In the genomic region with DNA sequence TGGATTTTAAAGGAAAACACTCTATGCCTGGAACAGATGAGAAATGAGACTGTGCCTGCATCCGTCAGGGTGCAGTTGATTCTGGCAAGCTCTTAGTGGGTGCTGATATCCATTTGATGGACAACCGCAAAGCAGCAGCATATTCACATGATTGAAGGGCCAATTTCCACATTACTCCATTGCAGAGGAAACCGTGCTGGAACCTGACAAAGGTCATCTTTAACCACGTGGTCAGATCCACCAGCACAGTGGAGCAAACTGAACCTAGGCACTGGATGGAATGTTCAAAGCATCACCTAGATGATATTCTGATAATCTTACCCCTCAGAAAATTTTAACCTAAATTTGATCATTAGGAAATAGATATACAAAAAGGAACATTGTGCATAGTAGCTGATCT, we compare ENCODE assay signal across 26 mouse cellular contexts. TPM values are rescaled to one million over a fixed set of nuclear protein-coding genes. Genes with fewer than 3 reads are reported as not detected.
DNase-seq lines count a peak whose midpoint lies in the region; ATAC-seq and TF ChIP-seq lines count a peak whose summit lies in the region.
"Had no signal": no experiment of that assay in that cellular context is flagged by ENCODE, and none has a peak within 500 bp of the region (broad histone marks: within the 10 kb centered on the region; RNA-seq: fewer than 3 reads in every experiment).

No protein-coding gene starts in this region.

- no peaks in the 10 kb centered on the region for H3K27me3 ChIP-seq in kidney, adult 2 months (replicated peaks; ENCODE audit: control insufficient read depth, insufficient read depth, low read length)
- no peaks in the 10 kb centered on the region for H3K27me3 ChIP-seq in kidney, embryonic 14.5 days (ENCODE audit: control insufficient read depth, insufficient read depth, low read length)
- no peaks in the 10 kb centered on the region for H3K27me3 ChIP-seq in liver, adult 2 months (ENCODE audit: control insufficient read depth, insufficient read depth, low read length)
- H3K27me3 ChIP-seq in liver, postnatal 0 days (ENCODE audit: insufficient read depth, low read length) = no peaks in the 10 kb centered on the region
- H3K27me3 ChIP-seq: CH12.LX; embryonic facial prominence, embryonic 12.5 days; forebrain, embryonic 13.5 days; Patski had no signal

- H3K4me1 ChIP-seq in kidney, adult 2 months (ENCODE audit: control insufficient read depth, insufficient read depth, low read length) = peaks cover 18% of the 10 kb centered on the region; the same call in 1 of the 2 replicates
- no peaks in the 10 kb centered on the region for H3K4me1 ChIP-seq in kidney, embryonic 14.5 days (ENCODE audit: control insufficient read depth, insufficient read depth, low read length)
- H3K4me1 ChIP-seq in liver, adult 2 months (ENCODE audit: control insufficient read depth, insufficient read depth, low read length) = peaks cover 11% of the 10 kb centered on the region
- no peaks in the 10 kb centered on the region for H3K4me1 ChIP-seq in liver, postnatal 0 days (ENCODE audit: insufficient read depth)
- H3K4me1 ChIP-seq: embryonic facial prominence, embryonic 12.5 days; forebrain, embryonic 13.5 days had no signal

- WGBS in kidney, adult 2 months = 54% methylated on average over 4 of the region's 4 CpGs
- WGBS in kidney, embryonic 14.5 days = 90% methylated on average over 4 of the region's 4 CpGs
- WGBS in liver, adult 2 months = 30% methylated on average over 4 of the region's 4 CpGs
- 73% methylated on average over 4 of the region's 4 CpGs for WGBS in liver, postnatal 0 days (ENCODE audit: insufficient replicate concordance)

- H3K4me3 ChIP-seq in kidney, adult 2 months (ENCODE audit: insufficient read depth, low read depth, low read length) = no peak overlapping the region
- no peak overlapping the region for H3K4me3 ChIP-seq in kidney, embryonic 14.5 days (ENCODE audit: low read length)
- H3K4me3 ChIP-seq in liver, adult 2 months (ENCODE audit: insufficient read depth, low read depth, low read length) = no peak overlapping the region
- no peak overlapping the region for H3K4me3 ChIP-seq in liver, postnatal 0 days (ENCODE audit: low read depth, low read length)
- H3K4me3 ChIP-seq: embryonic facial prominence, embryonic 10.5 days; embryonic facial prominence, embryonic 12.5 days; forebrain, embryonic 13.5 days had no signal

- peaks cover 19% of the 10 kb centered on the region for H3K79me2 ChIP-seq in liver, adult 2 months (ENCODE audit: control insufficient read depth, insufficient read depth, low read length)

- no peak overlapping the region for H3K9ac ChIP-seq in kidney, embryonic 14.5 days (ENCODE audit: low read depth, low read length)
- H3K9ac ChIP-seq in liver, adult 2 months (ENCODE audit: low read depth, low read length) = no peak overlapping the region
- no peak overlapping the region for H3K9ac ChIP-seq in liver, postnatal 0 days (replicated peaks)
- H3K9ac ChIP-seq: embryonic facial prominence, embryonic 12.5 days; forebrain, embryonic 13.5 days had no signal

- TF ChIP-seq CTCF in kidney, adult 2 months (conservative IDR thresholded peaks at IDR 0.05; ENCODE audit: insufficient read depth, insufficient read length, low read depth, low read length) = no peak
- no peak for TF ChIP-seq CTCF in liver, adult 2 months (IDR thresholded peaks at IDR 0.05; ENCODE audit: low read depth, low read length)
- no peak for TF ChIP-seq CTCF in liver, postnatal 0 days (IDR thresholded peaks at IDR 0.05; ENCODE audit: low read depth)

- no peak for ATAC-seq in kidney, embryonic 14.5 days (ENCODE audit: low FRiP score, low TSS enrichment)
- no peak for ATAC-seq in liver, postnatal 0 days
- ATAC-seq: activated CD4-positive, CD25-positive, alpha-beta regulatory T cell, adult 4 months; CD4-positive, CD25-positive, alpha-beta regulatory T cell, adult 4 months; forebrain, embryonic 13.5 days; Patski had no signal

- no peak overlapping the region for H3K4me2 ChIP-seq in kidney, embryonic 14.5 days (replicated peaks; ENCODE audit: low read depth, low read length)
- H3K4me2 ChIP-seq in liver, postnatal 0 days (ENCODE audit: low read depth, low read length) = no peak overlapping the region
- H3K4me2 ChIP-seq: embryonic facial prominence, embryonic 12.5 days; forebrain, embryonic 13.5 days had no signal

- no peak for TF ChIP-seq EP300 in liver, postnatal 0 days (IDR thresholded peaks at IDR 0.05; ENCODE audit: low read depth)

- peak; percentile 21 for DNase-seq in heart, adult 11 months
- DNase-seq in heart, postnatal 4 days = no peak
- peak; percentile 70 for DNase-seq in kidney, adult 2 months
- DNase-seq in kidney, postnatal 25 days = peak; percentile 21 to 51
- DNase-seq in kidney, postnatal 10 days = no peak
- peak; percentile 87 for DNase-seq in liver, adult 2 months (ENCODE audit: extremely low read depth, low read depth, low spot score)
- DNase-seq in liver, postnatal 0 days = no peak
- DNase-seq: adrenal gland, adult 8-10 months; adrenal gland, postnatal 14 days; adrenal gland, postnatal 36 days; B cell, adult 2 months; cerebellum, adult 11-12 months; cerebellum, adult 2 months; cerebellum, adult 9-10 months; cerebellum, postnatal 10 days; cerebellum, postnatal 25 days had no signal

- peaks cover 1% of the 10 kb centered on the region; the same call in 1 of the 2 replicates for H3K36me3 ChIP-seq in kidney, adult 2 months (ENCODE audit: control insufficient read depth, insufficient read depth, low read length)
- H3K36me3 ChIP-seq in kidney, embryonic 14.5 days (ENCODE audit: control insufficient read depth, insufficient read depth, low read length) = peaks cover 25% of the 10 kb centered on the region; the same call in 1 of the 2 replicates
- peaks cover 14% of the 10 kb centered on the region; the same call in 1 of the 2 replicates for H3K36me3 ChIP-seq in liver, adult 2 months (ENCODE audit: control insufficient read depth, insufficient read depth, low read length)
- peaks cover 29% of the 10 kb centered on the region for H3K36me3 ChIP-seq in liver, postnatal 0 days (replicated peaks; ENCODE audit: insufficient read depth, low read length)

- no peak overlapping the region for H3K27ac ChIP-seq in kidney, adult 2 months (ENCODE audit: insufficient read depth, low read depth, low read length)
- H3K27ac ChIP-seq in kidney, embryonic 14.5 days (ENCODE audit: low read depth, low read length) = no peak overlapping the region
- H3K27ac ChIP-seq in liver, adult 2 months (replicated peaks; ENCODE audit: insufficient read depth, low read depth, low read length) = no peak overlapping the region
- H3K27ac ChIP-seq in liver, postnatal 0 days (ENCODE audit: low read depth) = no peak overlapping the region
- H3K27ac ChIP-seq: embryonic facial prominence, embryonic 10.5 days; embryonic facial prominence, embryonic 12.5 days; forebrain, embryonic 13.5 days had no signal

- TF ChIP-seq POLR2A in kidney, adult 2 months (IDR thresholded peaks at IDR 0.05; ENCODE audit: low read depth, low read length) = no peak
- TF ChIP-seq POLR2A in liver, adult 2 months (IDR thresholded peaks at IDR 0.05; ENCODE audit: extremely low read depth, insufficient read depth, low read length) = no peak

- no peaks in the 10 kb centered on the region for H3K9me3 ChIP-seq in kidney, embryonic 14.5 days (ENCODE audit: control insufficient read depth, low read length)
- H3K9me3 ChIP-seq in liver, postnatal 0 days (ENCODE audit: low read length) = no peaks in the 10 kb centered on the region
- H3K9me3 ChIP-seq: embryonic facial prominence, embryonic 12.5 days; forebrain, embryonic 13.5 days had no signal

RNA-seq across cellular contexts. Expression of gene Dusp13, which starts 25.2 kb away (rescaled TPM):
- total RNA-seq in heart, postnatal 4 days (2021) = not detected
- polyA plus RNA-seq in kidney, adult 2 months (2012; rRNA removed) = 1.1 and 1.8 TPM in 2 replicates
- polyA plus RNA-seq in kidney, embryonic 14.5 days (2014; fragmentation: Nextera tagmentation; extraction: Ambion mirVana) = not detected in 2 replicates
- 0.20 TPM in 1 of 2 replicates, not detected in the other for total RNA-seq in liver, adult 2 months (2014; rRNA removed)
- 0.21 TPM in 1 of 2 replicates, not detected in the other for polyA plus RNA-seq in liver, adult 2 months (2012; rRNA removed)
- 0.24 TPM in 1 of 2 replicates, not detected in the other for polyA plus RNA-seq in liver, postnatal 0 days (2015; fragmentation: Nextera tagmentation; extraction: Ambion mirVana)
- total RNA-seq: adrenal gland, postnatal 14 days; CH12.LX had no signal
- polyA plus RNA-seq: activated CD4-positive, CD25-positive, alpha-beta regulatory T cell, adult 4 months; CD4-positive, CD25-positive, alpha-beta regulatory T cell, adult 4 months; embryonic facial prominence, embryonic 10.5 days; embryonic facial prominence, embryonic 12.5 days; forebrain, embryonic 11.5 days; forebrain, embryonic 13.5 days; G1E had no signal

RNA-seq across cellular contexts. Expression of gene Samd8, which starts 25.9 kb away (rescaled TPM):
- 10 to 100 TPM; 26.1 to 27.4 TPM for total RNA-seq in heart, postnatal 4 days (2021)
- polyA plus RNA-seq in kidney, adult 2 months (2012; rRNA removed) = 21.1 and 23.9 TPM in 2 replicates
- polyA plus RNA-seq in kidney, embryonic 14.5 days (2014; fragmentation: Nextera tagmentation; extraction: Ambion mirVana) = 9.8 and 13.2 TPM in 2 replicates
- total RNA-seq in liver, adult 2 months (2014; rRNA removed) = 27.1 and 40.9 TPM in 2 replicates
- 12.7 and 14.5 TPM in 2 replicates for polyA plus RNA-seq in liver, adult 2 months (2012; rRNA removed)
- 3.8 and 4.1 TPM in 2 replicates for polyA plus RNA-seq in liver, postnatal 0 days (2015; fragmentation: Nextera tagmentation; extraction: Ambion mirVana)

RNA-seq across cellular contexts. Expression of gene Vdac2, which starts 48.8 kb away (rescaled TPM):
- total RNA-seq in heart, postnatal 4 days (2021) = 100 to 1,000 TPM; 606 to 622 TPM
- polyA plus RNA-seq in kidney, adult 2 months (2012; rRNA removed) = 140 and 166 TPM in 2 replicates
- polyA plus RNA-seq in kidney, embryonic 14.5 days (2014; fragmentation: Nextera tagmentation; extraction: Ambion mirVana) = 319 and 349 TPM in 2 replicates
- 87.0 and 89.3 TPM in 2 replicates for total RNA-seq in liver, adult 2 months (2014; rRNA removed)
- polyA plus RNA-seq in liver, adult 2 months (2012; rRNA removed) = 66.0 and 108 TPM in 2 replicates
- polyA plus RNA-seq in liver, postnatal 0 days (2015; fragmentation: Nextera tagmentation; extraction: Ambion mirVana) = 128 and 129 TPM in 2 replicates

Comparison
In these comparisons a context has a peak if more than half of its experiments do, and no peak if none do; other contexts are left out.
1. DNase-seq: peak in heart, adult 11 months (single experiment), kidney, adult 2 months (single experiment), kidney, postnatal 25 days (2 of 2) and liver, adult 2 months (single experiment); none in heart, postnatal 4 days (single experiment), kidney, postnatal 10 days (single experiment) and liver, postnatal 0 days (single experiment).